Mouse (Mus musculus) frontal cortex, postnatal 25 days (tissue): Measurements from ENCODE around the gene Aif1l.
A peak's percentile ranks its signal among the peaks of the same experiment; 100 is the strongest.

Experiments used
- DNase-seq, 2 experiments: peaks; one replicate each; pipeline ENCODE4 v3.0.0; 2022; ENCODE audit warnings: low spot score in 2 of 2

Aif1l gene

GRCm38 (mm10) chr2:31952236-31952635, 2.3 kb downstream of the Aif1l start:
- no peak for DNase-seq

- no peak for DNase-seq
Observed at GRCm38 (mm10) chr2:31952725-31953124, 2.8 kb downstream of the Aif1l start.

DNA sequence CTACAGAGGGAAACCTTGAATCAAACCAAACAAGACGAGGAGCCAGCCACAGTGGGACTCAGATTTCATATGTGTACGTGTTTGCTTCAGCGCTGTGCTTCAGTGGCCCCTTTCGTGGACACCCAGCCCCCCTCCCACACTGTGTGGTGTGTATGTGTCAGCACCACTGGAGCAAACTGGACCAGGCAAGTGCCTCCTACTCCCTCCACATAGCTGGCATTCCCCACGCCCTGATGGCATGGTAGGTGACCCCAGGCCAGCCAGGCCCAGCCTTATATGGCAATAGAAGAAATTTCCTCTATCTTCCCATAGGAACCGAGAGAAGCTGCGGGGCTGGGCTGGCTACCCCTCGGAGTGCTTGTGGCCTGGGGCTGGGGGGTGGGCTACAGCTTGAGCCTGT, 3.7 kb downstream of the Aif1l start:
- no peak for DNase-seq

GRCm38 (mm10) chr2:31954779-31955181, 4.8 kb downstream of the Aif1l start:
- no peak for DNase-seq

- no peak for DNase-seq
Observed at GRCm38 (mm10) chr2:31955686-31956085, 5.7 kb downstream of the Aif1l start.

- no peak for DNase-seq
Observed at GRCm38 (mm10) chr2:31957211-31957610, 7.3 kb downstream of the Aif1l start.

DNA sequence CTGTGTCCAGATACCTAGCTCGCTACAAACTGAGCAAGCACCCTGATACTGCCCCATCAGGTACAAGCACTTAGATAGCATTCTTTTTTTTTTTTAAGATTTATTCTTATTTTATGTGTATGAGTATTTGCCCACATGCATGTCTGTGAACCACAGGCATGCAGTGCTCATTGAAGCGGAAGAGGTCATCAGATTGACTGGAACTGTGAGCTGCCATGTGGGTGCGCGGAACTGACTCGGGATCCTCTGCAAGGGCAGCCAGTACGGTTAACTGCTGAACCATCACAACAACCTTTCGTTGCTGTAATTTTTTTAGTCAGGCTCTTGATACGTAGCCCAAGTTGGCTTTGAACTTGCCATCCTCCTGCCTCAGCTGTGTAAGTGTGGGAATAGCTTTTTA, 11.0 kb downstream of the Aif1l start:
- no peak for DNase-seq

DNA sequence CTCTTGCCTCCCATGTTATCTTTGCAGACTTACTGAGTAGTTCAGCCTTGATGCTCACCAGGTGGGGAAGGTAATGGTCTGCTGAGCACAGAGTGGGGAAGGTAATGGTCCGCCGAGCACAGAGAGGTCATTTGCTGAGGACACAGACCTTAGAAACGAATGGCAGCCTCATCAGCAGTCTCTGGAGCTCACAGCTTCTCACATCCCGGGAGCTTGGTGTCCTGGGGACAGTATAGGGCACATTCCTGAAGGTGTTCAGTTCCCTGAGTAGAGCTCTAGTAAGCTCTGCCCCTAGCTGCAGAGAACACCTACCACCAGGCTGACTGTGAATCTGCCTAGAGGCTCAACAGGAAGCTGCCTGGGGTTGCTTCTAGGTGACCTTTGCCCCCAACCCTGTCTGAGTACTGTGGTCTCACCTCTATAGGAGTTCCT, 11.9 kb downstream of the Aif1l start:
- DNase-seq: no peak

GRCm38 (mm10) chr2:31962501-31963224, 12.7 kb downstream of the Aif1l start:
- peak in 1 of 2 experiments; percentile 19 for DNase-seq

GRCm38 (mm10) chr2:31963491-31963890, 13.6 kb downstream of the Aif1l start:
- DNase-seq: no peak

- no peak for DNase-seq
Observed at GRCm38 (mm10) chr2:31964191-31964590, 14.3 kb downstream of the Aif1l start.

DNA sequence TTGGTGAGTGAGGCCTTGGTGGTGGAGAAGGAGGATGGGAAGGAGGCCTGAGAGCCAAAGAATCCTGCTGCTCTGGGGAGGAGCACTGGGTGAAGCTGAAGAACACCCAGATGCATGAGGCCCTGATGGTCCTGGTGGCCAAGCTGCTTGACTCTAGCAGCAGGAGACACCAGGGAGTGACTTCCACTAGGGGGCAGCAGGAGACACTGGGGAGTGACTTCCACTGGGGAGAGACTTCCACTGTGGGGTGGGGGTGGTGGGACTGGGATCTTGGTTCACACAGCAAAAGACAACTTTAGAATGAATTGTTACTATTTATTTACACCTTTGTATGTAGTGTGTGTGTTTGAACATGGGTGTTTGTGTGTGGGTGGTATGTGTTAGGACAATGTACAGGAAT, 15.2 kb downstream of the Aif1l start:
- DNase-seq: no peak

DNA sequence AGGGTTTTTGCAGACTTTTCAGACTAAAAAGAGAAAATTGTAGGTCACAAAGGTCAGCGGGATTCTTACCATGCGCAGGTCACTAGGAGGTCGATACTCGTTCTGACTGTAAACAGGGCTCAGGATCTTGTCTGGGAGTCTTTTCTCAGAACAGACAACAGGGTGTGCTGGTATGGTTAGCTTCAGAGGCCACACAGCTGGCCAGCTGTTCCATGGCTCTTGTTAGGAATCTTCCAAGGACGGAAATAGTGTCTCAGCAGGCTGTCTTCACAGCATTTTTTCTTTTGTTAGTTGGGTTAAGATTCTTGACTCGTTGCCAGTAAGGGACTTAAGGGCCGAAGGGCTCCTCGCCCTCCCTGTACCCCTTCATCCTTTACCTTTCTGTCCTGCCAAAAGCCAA, 16.9 kb downstream of the Aif1l start:
- no peak for DNase-seq

GRCm38 (mm10) chr2:31972589-31972988, 22.6 kb downstream of the Aif1l start:
- DNase-seq: no peak

- peak; percentile 98 to 99 for DNase-seq
Observed at GRCm38 (mm10) chr2:31974141-31974808, 24.3 kb downstream of the Aif1l start, which contains the start of gene Nup214. Nup214 (plus strand) TSS chr2:31974436.

DNA sequence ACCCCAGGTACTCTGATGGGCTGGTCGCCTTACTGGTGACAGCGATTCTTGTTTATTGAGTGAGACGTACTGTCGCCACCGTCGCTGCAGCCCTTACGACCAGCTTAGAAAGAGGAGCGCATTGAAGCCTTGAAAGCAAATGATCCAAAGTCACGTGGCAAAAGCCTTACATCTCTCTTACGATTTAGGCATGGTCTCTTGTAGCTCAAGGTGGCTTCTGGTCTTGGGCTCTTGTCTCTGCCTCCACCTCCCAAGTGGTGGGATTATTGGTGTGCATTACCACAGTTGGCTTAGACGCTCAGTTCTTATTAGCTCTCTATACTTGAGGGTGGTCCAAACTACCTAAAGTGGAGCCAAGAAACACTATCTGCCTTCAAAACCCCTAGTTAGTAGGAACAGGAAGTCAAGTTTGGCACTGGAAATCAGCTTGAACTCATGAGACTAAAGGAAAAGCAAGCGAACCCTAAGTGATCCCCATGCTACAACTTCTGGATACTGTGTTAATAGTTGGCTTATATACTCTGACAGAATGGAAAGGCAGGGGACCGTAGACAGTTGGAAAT, 25.0 kb downstream of the Aif1l start:
- no peak for DNase-seq

DNA sequence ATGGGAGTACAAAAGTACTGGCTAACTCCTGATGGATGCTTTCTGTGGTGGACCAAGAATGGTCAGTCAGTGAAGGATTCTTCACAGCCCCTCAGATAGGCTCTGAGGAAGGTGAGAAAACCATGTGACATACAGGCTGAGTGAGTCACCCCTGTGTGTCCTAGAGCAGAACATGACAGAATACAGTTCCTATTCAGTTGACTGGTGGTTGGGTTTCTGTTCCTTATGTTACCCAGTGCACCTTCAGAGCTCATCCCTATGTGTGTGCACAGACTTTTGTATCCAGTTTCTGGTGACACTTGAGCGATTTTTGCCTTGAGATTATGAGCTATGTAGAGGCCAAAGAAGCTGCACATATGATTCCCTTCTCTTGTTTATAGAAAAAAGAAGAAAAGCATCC, 37.8 kb downstream of the Aif1l start:
- no peak for DNase-seq

- no peak for DNase-seq
Observed at GRCm38 (mm10) chr2:31990961-31991360, 41.0 kb downstream of the Aif1l start.

DNA sequence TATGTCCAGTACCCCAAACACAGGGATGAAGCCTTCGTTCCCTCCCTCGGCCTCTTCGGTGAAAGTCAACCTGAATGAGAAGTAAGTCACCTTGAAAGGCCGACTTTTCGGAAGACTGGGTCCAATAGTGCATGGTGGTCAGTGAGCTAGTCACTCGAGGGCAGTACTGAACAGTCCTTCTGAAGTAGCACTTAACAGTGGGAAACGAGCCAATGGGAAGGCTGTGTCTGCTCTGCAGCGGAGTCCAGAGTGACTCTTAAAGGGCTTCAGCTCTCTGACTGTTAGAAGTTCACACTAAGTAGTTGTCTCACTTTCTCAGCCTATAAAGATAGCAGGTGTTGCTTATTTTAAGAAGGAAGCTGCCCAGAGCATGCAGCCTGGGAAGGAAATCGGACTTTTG, 45.0 kb downstream of the Aif1l start:
- no peak for DNase-seq

DNA sequence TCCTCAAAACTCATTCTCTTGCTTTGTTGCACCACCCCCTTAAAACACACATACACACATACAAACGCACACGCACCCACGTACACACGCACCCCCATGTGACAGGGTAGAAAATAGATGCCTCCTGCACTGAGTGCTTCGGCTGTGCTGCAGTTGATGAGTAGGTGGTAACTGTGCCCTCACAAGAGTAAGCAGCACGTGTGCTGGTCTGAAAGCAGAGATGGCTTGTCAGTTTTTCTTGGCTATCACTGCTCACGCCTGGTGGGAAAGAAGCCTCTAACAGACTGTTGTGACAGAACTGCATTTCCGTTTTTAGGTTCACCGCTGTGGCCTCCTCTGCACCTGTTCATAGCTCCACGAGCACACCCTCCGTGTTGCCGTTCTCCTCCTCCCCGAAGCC, 46.1 kb downstream of the Aif1l start:
- peak; percentile 30 to 43 for DNase-seq

GRCm38 (mm10) chr2:31997539-31997938, 47.6 kb downstream of the Aif1l start:
- DNase-seq: no peak

- no peak for DNase-seq
Observed at GRCm38 (mm10) chr2:31998443-31998842, 48.5 kb downstream of the Aif1l start.

GRCm38 (mm10) chr2:32008311-32008710, 58.4 kb downstream of the Aif1l start:
- DNase-seq: no peak
